Mouse (Mus musculus) heart, embryonic 13.5 days (tissue): Measurements from ENCODE around the gene Slc44a5. TPM values are rescaled to one million over a fixed set of nuclear protein-coding genes. Genes with fewer than 3 reads are reported as not detected.

Experiments
- ATAC-seq: fragments of 200-750 bp; cut with Nextera tagmentation; 2 replicates; pipeline ENCODE4 v1.8.0; 2017; ENCODE audit warnings: moderate TSS enrichment; ENCODE audit not compliant: insufficient number of reproducible peaks, low FRiP score, low TSS enrichment; ENCODE audit errors: extremely low read depth
- H3K27ac ChIP-seq: fragments of 300-500 bp; sonication (generic); replicated peaks from 2 replicates; pipeline ENCODE4 v1.5.1; 2015; ENCODE audit warnings: moderate library complexity, mild to moderate bottlenecking, inconsistent platforms
- H3K27me3 ChIP-seq: fragments of 300-500 bp; sonication (generic); replicated peaks from 2 replicates; pipeline ENCODE4 v1.6.1; 2015; ENCODE audit warnings: mild to moderate bottlenecking, inconsistent platforms
- H3K36me3 ChIP-seq: fragments of 300-500 bp; sonication (generic); 2 replicates; pipeline ENCODE4 v1.6.1; 2015; ENCODE audit warnings: mild to moderate bottlenecking, inconsistent platforms
- H3K4me1 ChIP-seq: fragments of 300-500 bp; sonication (generic); 2 replicates; pipeline ENCODE4 v1.6.1; 2015; ENCODE audit warnings: inconsistent platforms
- H3K4me2 ChIP-seq: fragments of 300-500 bp; sonication (generic); 2 replicates; pipeline ENCODE4 v1.6.1; 2015; ENCODE audit warnings: inconsistent platforms, mild to moderate bottlenecking, moderate library complexity
- H3K4me3 ChIP-seq: fragments of 300-500 bp; sonication (generic); 2 replicates; pipeline ENCODE4 v1.5.1; 2015; ENCODE audit warnings: moderate library complexity, mild to moderate bottlenecking, inconsistent platforms
- H3K9ac ChIP-seq: fragments of 300-500 bp; sonication (generic); 2 replicates; pipeline ENCODE4 v1.6.1; 2015; ENCODE audit warnings: inconsistent platforms, mild to moderate bottlenecking, moderate library complexity
- H3K9me3 ChIP-seq: fragments of 300-500 bp; sonication (generic); 2 replicates; pipeline ENCODE4 v1.6.1; 2016; ENCODE audit warnings: inconsistent platforms
- WGBS: fragments of 180-500 bp; shearing (Covaris S2); methylation state at CpG from one replicate; pipeline ENCODE4 v1.1.7; 2015; ENCODE audit warnings: mixed read lengths; 5-methylcytosine and 5-hydroxymethylcytosine counted together
- polyA plus RNA-seq: library from polyadenylated mRNA; unstranded; fragments of >200 nt; fragmentation: Nextera tagmentation; extraction: Ambion mirVana; gene quantifications from 2 replicates; pipeline ENCODE4 v1.2.1, GENCODE M21; 2015

The Slc44a5 gene
- polyA plus RNA-seq, 1 experiment from 2014 or later = 0.76 TPM

- Histone ChIP-seq H3K4me3 (no peak overlapping the region), H3K9ac (no peak overlapping the region), H3K27me3 (no peaks in the 10 kb centered on the region), H3K9me3 (no peaks in the 10 kb centered on the region), H3K36me3 (no peaks in the 10 kb centered on the region), H3K4me2 (no peak overlapping the region), H3K27ac (no peak overlapping the region), H3K4me1 (peaks cover 8% of the 10 kb centered on the region; the same call in 1 of the 2 replicates)
- whole genome bisulfite sequencing = 83% methylated on average over 2 of the region's 2 CpGs
- no peak for ATAC-seq
These were observed 235.2 kb downstream of the Slc44a5 start for GRCm38 (mm10) chr3:154208479-154208878.

GRCm38 (mm10) chr3:154209201-154209754 is 236.0 kb downstream of the Slc44a5 start:
- Histone ChIP-seq H3K4me1 (peaks cover 8% of the 10 kb centered on the region; the same call in 1 of the 2 replicates), H3K4me2 (no peak overlapping the region), H3K4me3 (no peak overlapping the region), H3K9me3 (no peaks in the 10 kb centered on the region), H3K27me3 (no peaks in the 10 kb centered on the region), H3K36me3 (no peaks in the 10 kb centered on the region), H3K9ac (no peak overlapping the region), H3K27ac (no peak overlapping the region)
- no peak for ATAC-seq
- WGBS = 21% methylated on average over 4 of the region's 4 CpGs

DNA sequence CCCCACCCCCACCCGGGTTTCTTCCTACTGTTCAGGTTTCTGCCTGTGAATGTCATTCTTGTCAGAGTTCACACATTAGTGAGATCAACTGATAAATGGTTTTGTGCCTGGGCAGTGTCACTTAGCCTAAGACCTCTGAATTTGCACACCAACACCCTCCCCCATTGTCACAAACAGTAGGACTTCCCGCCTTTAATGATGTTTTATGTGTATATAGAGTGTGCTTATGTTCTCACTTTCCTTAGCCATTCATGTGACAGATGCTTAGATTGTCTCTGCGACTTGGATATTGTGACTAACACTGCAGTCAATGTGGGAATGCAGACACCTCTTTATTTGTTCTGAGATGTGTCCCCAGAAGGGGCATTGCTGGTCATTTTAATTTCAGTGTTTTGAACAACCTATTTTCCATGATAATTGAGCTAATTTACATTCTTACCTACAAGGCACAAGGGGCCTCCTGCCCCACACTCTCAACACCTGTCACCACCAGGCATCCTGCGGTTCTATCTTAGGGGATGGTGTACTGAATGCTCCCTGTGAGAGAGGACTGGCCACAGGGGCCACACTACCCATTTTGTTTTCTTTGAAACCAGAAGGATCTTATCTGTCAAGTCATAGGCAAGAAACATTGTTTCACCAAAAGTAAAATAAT is 236.7 kb downstream of the Slc44a5 start:
- no peak overlapping the region for H3K4me2 ChIP-seq
- no peak for ATAC-seq
- H3K4me3 ChIP-seq = no peak overlapping the region
- H3K27ac ChIP-seq = no peak overlapping the region
- H3K9me3 ChIP-seq = no peaks in the 10 kb centered on the region
- WGBS = 18% methylated on average over 4 of the region's 4 CpGs
- H3K4me1 ChIP-seq = peaks cover 8% of the 10 kb centered on the region; the same call in 1 of the 2 replicates
- no peak overlapping the region for H3K9ac ChIP-seq
- no peaks in the 10 kb centered on the region for H3K36me3 ChIP-seq
- no peaks in the 10 kb centered on the region for H3K27me3 ChIP-seq

GRCm38 (mm10) chr3:154210431-154211055 is 237.3 kb downstream of the Slc44a5 start:
- ATAC-seq = no peak
- H3K4me3 ChIP-seq = no peak overlapping the region
- no peaks in the 10 kb centered on the region for H3K36me3 ChIP-seq
- H3K9me3 ChIP-seq = no peaks in the 10 kb centered on the region
- 56% methylated on average over 10 of the region's 10 CpGs for WGBS
- H3K27me3 ChIP-seq = no peaks in the 10 kb centered on the region
- H3K4me2 ChIP-seq = no peak overlapping the region
- H3K27ac ChIP-seq = no peak overlapping the region
- no peak overlapping the region for H3K9ac ChIP-seq
- H3K4me1 ChIP-seq = peaks cover 13% of the 10 kb centered on the region

DNA sequence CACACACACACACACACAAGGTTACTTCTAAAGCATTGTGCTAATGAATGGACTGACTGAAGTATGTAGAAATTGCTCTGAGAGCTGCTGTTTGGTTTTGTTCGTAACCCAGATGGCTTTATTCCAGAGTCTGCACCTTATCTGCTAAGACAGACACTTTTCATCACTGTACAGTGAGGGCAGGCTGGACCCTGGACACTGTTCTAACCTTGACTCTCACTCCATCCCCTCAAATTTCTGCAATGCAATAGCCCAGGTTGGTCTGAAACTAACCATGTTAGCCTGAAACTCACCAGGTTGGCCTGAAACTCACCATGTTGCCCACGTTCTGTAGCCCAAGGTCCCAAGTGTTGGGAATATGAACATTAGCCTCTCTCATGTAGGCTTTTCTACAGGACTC is 239.3 kb downstream of the Slc44a5 start:
- no peak overlapping the region for H3K9ac ChIP-seq
- no peak overlapping the region for H3K27ac ChIP-seq
- no peak overlapping the region for H3K4me2 ChIP-seq
- H3K4me1 ChIP-seq = peaks cover 16% of the 10 kb centered on the region
- no peak overlapping the region for H3K4me3 ChIP-seq
- ATAC-seq = no peak
- H3K9me3 ChIP-seq = no peaks in the 10 kb centered on the region
- no peaks in the 10 kb centered on the region for H3K27me3 ChIP-seq
- H3K36me3 ChIP-seq = no peaks in the 10 kb centered on the region
- 84% methylated on average over 2 of the region's 2 CpGs for WGBS

GRCm38 (mm10) chr3:154215309-154215708 is 242.1 kb downstream of the Slc44a5 start:
- Histone ChIP-seq H3K4me1 (peaks cover 8% of the 10 kb centered on the region), H3K9me3 (no peaks in the 10 kb centered on the region), H3K4me3 (no peak overlapping the region), H3K36me3 (no peaks in the 10 kb centered on the region), H3K9ac (no peak overlapping the region), H3K27me3 (no peaks in the 10 kb centered on the region), H3K4me2 (no peak overlapping the region), H3K27ac (0 out of 2 replicates have a peak overlapping the region, but pooled peaks have one; percentile 42)
- ATAC-seq = no peak
- WGBS = 34% methylated on average over 7 of the region's 7 CpGs

DNA sequence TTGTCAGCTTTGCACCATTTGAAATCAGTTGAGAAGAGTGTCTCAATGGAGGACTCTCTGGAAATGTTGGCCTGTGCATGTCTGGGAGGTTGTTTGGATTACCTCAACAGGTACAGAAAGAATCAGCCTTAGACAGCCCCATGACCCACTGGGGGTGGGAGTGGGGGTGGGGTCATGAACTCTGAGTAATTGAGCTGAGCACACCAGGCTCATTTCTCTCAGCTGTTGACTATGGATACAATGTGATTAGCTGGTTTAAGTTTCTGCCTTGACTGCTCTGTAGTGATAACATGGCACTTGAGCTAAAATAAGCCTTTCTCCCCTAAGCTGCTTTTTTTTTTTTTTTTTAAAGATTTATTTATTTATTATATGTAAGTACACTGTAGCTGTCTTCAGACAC is 242.5 kb downstream of the Slc44a5 start:
- Histone ChIP-seq H3K4me3 (no peak overlapping the region), H3K27me3 (no peaks in the 10 kb centered on the region), H3K27ac (no peak overlapping the region), H3K9ac (no peak overlapping the region), H3K9me3 (no peaks in the 10 kb centered on the region), H3K4me2 (no peak overlapping the region), H3K4me1 (peaks cover 8% of the 10 kb centered on the region), H3K36me3 (no peaks in the 10 kb centered on the region)
- ATAC-seq = no peak

DNA sequence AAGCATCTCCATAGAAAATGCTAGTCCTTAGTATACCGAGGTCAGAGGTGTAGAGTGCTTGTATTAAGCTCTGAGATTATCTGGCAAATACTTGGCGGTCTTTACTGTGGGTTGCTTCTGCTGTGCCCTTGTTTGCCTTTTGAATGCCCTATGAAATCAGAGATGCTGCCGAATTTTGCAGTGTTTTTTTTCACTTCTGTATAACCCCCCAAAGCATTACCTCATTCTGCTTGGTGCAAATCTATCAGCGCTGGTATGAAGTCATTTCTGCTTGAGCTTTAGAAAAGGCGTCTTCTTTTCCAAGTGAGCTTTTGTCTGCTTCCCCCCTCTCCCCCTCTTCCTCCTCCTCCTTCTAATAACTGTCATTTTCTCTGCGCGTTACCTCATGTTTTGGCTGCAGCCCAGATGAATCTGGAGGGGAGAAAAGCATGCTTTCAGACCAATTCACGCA is 248.9 kb downstream of the Slc44a5 start:
- ATAC-seq = no peak

DNA sequence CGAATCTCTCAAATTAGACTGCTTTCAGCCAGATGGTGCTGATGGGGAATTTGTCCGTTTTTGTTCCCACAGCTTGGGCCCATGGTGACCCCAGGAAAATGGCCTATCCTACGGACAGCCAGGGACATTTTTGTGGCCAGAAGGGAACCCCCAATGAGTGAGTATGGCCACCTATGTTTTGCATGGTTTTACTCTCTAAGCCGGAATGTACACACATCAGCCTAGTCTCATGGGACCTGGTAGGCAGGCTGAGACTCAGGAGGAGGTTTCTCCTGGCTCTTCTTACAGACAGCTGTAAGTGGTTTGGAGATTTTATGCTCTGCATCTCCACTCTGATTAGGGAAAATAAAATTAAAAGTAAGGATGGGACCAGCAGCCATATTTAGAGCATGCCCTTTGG is 249.5 kb downstream of the Slc44a5 start:
- Histone ChIP-seq H3K9ac (no peak overlapping the region), H3K9me3 (no peaks in the 10 kb centered on the region), H3K4me3 (no peak overlapping the region), H3K27me3 (no peaks in the 10 kb centered on the region), H3K4me2 (peak overlapping the region; percentile 1), H3K4me1 (peaks cover 11% of the 10 kb centered on the region; the same call in 1 of the 2 replicates), H3K27ac (peak overlapping the region; percentile 42; the same call in 1 of the 2 replicates), H3K36me3 (no peaks in the 10 kb centered on the region)
- WGBS = 62% methylated on average over 4 of the region's 4 CpGs
- ATAC-seq = no peak

More for the DNA sequence above, 248.9 kb downstream of the Slc44a5 start:
- Histone ChIP-seq H3K27ac (0 out of 2 replicates have a peak overlapping the region, but pooled peaks have one; percentile 42), H3K4me2 (peak overlapping the region; percentile 1), H3K27me3 (no peaks in the 10 kb centered on the region), H3K9me3 (no peaks in the 10 kb centered on the region), H3K4me3 (no peak overlapping the region), H3K9ac (no peak overlapping the region), H3K36me3 (no peaks in the 10 kb centered on the region), H3K4me1 (peaks cover 11% of the 10 kb centered on the region; the same call in 1 of the 2 replicates)
- WGBS = 51% methylated on average over 8 of the region's 8 CpGs

- Histone ChIP-seq H3K4me3 (no peak overlapping the region), H3K4me1 (peaks cover 11% of the 10 kb centered on the region; the same call in 1 of the 2 replicates), H3K27ac (no peak overlapping the region), H3K4me2 (no peak overlapping the region), H3K9me3 (no peaks in the 10 kb centered on the region), H3K9ac (0 out of 2 replicates have a peak overlapping the region, but pooled peaks have one; percentile 15), H3K36me3 (no peaks in the 10 kb centered on the region), H3K27me3 (no peaks in the 10 kb centered on the region)
- WGBS = 43% methylated on average over 10 of the region's 10 CpGs
- no peak; the same call in 1 of the 2 replicates for ATAC-seq
These were observed 253.0 kb downstream of the Slc44a5 start for GRCm38 (mm10) chr3:154226100-154226752.

- Histone ChIP-seq H3K9ac (no peak overlapping the region), H3K4me1 (no peaks in the 10 kb centered on the region), H3K27me3 (no peaks in the 10 kb centered on the region), H3K27ac (no peak overlapping the region), H3K4me2 (no peak overlapping the region), H3K36me3 (no peaks in the 10 kb centered on the region), H3K4me3 (no peak overlapping the region), H3K9me3 (peaks cover 13% of the 10 kb centered on the region)
- 71% methylated on average over 1 of the region's 1 CpGs for WGBS
- no peak for ATAC-seq
These were observed 271.7 kb downstream of the Slc44a5 start for GRCm38 (mm10) chr3:154244932-154245331.
